Mouse (Mus musculus): Measurements from ENCODE around the gene Klk13. TPM values are rescaled to one million over a fixed set of nuclear protein-coding genes. Genes with fewer than 3 reads are reported as not detected.
A peak's percentile ranks its signal among the peaks of the same experiment; 100 is the strongest.

Gene Klk13
- polyA plus RNA-seq, 1 experiment from 2014 or later: not detected

- ATAC-seq (ENCODE audit: low FRiP score): no peak
Measured at GRCm38 (mm10) chr7:43690118-43690517, 22.2 kb upstream of the Klk13 start, which contains the start of gene Klk14. Klk14 (plus strand) TSS chr7:43690418.

GRCm38 (mm10) chr7:43710031-43710430 is 2.3 kb upstream of the Klk13 start:
- Histone ChIP-seq H3K36me3 (replicated peaks) (no peaks in the 10 kb centered on the region), H3K4me3 (replicated peaks) (no peak overlapping the region), H3K4me2 (no peak overlapping the region), H3K27me3 (peaks cover 7% of the 10 kb centered on the region; the same call in 1 of the 2 replicates), H3K9ac (no peak overlapping the region), H3K27ac (no peak overlapping the region), H3K9me3 (no peaks in the 10 kb centered on the region), H3K4me1 (peaks cover 11% of the 10 kb centered on the region; the same call in 1 of the 2 replicates)
- no peak for ATAC-seq (ENCODE audit: low FRiP score)
- 90% methylated on average over 3 of the region's 3 CpGs for WGBS

More at GRCm38 (mm10) chr7:43690118-43690517, 22.2 kb upstream of the Klk13 start, which contains the start of gene Klk14:
- H3K9ac ChIP-seq: no peak within 1 kb of the TSS
- no peaks in the 10 kb centered on the region for H3K36me3 ChIP-seq (replicated peaks)
- H3K4me1 ChIP-seq: no peaks in the 10 kb centered on the region
- H3K4me2 ChIP-seq: no peak within 1 kb of the TSS
- H3K27me3 ChIP-seq: no peaks in the 10 kb centered on the region
- no peak within 1 kb of the TSS for H3K4me3 ChIP-seq (replicated peaks)
- no peak within 1 kb of the TSS for H3K27ac ChIP-seq
- no peaks in the 10 kb centered on the region for H3K9me3 ChIP-seq

DNA sequence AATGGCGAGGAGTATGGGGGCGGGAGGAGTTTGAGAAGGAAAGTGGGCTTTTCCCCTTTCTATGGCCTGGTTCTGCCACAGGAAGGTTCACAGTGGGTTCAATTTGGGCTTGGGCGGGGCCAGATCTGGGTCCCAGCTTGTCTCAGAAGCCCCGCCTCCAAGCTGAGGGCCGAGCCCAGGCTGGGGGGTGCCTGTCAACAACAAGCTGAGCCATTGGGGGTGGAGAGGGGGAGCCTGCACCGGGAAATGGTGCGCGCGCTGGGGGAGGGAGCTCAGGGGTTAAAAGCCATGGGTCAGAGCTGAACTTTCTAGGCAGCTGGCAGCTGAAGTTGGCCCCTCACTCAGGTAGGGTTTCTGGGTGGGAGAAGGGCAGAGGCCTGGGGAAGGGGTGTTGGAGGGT is 550 bp downstream of the Klk13 start:
- Histone ChIP-seq H3K4me2 (peak overlapping the region; percentile 19; the same call in 1 of the 2 replicates), H3K4me3 (replicated peaks) (no peak overlapping the region), H3K9ac (no peak overlapping the region), H3K4me1 (peaks cover 11% of the 10 kb centered on the region; the same call in 1 of the 2 replicates), H3K36me3 (replicated peaks) (no peaks in the 10 kb centered on the region), H3K9me3 (no peaks in the 10 kb centered on the region), H3K27me3 (peaks cover 7% of the 10 kb centered on the region; the same call in 1 of the 2 replicates), H3K27ac (no peak overlapping the region)
- ATAC-seq (ENCODE audit: low FRiP score): no peak
- 8% methylated on average over 9 of the region's 9 CpGs for WGBS

GRCm38 (mm10) chr7:43713741-43714351 is 1.5 kb downstream of the Klk13 start:
- Histone ChIP-seq H3K4me2 (peak overlapping the region; percentile 30), H3K4me3 (replicated peaks) (no peak overlapping the region), H3K9me3 (no peaks in the 10 kb centered on the region), H3K27me3 (peaks cover 7% of the 10 kb centered on the region; the same call in 1 of the 2 replicates), H3K9ac (no peak overlapping the region), H3K27ac (no peak overlapping the region), H3K4me1 (peaks cover 11% of the 10 kb centered on the region; the same call in 1 of the 2 replicates), H3K36me3 (replicated peaks) (no peaks in the 10 kb centered on the region)
- WGBS: 9% methylated on average over 19 of the region's 19 CpGs
- ATAC-seq (ENCODE audit: low FRiP score): no peak

DNA sequence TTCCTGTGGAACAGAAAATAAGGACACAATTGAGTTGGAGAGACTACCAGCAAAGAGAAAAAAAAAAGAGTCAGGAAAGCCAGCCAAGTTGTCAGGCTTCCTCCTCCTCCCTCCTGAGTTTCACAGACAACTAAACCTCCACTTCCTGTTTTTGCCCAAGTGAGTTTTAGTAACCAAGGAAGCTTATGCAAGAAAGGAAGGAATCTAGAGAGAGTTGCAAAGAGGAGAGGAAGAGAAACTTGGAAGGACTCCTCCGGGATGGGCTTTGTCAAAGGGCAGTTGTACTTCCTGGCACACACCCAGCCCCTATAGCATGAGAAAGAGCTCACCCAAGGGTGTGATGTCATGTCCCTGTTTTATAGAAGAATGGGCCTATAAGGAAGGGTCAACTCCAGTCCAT is 35.4 kb downstream of the Klk13 start:
- Histone ChIP-seq H3K4me2 (no peak overlapping the region), H3K9ac (no peak overlapping the region), H3K4me3 (replicated peaks) (no peak overlapping the region), H3K4me1 (no peaks in the 10 kb centered on the region), H3K9me3 (no peaks in the 10 kb centered on the region), H3K27ac (no peak overlapping the region), H3K36me3 (replicated peaks) (no peaks in the 10 kb centered on the region), H3K27me3 (no peaks in the 10 kb centered on the region)
- WGBS: 90% methylated on average over 1 of the region's 1 CpGs
- no peak for ATAC-seq (ENCODE audit: low FRiP score)

GRCm38 (mm10) chr7:43752806-43753205 is 40.4 kb downstream of the Klk13 start:
- 73% methylated on average over 2 of the region's 2 CpGs for WGBS
- H3K9ac ChIP-seq: no peak overlapping the region
- H3K27ac ChIP-seq: no peak overlapping the region
- H3K4me3 ChIP-seq (replicated peaks): no peak overlapping the region
- H3K4me2 ChIP-seq: no peak overlapping the region
- H3K27me3 ChIP-seq: no peaks in the 10 kb centered on the region
- no peaks in the 10 kb centered on the region for H3K4me1 ChIP-seq
- no peaks in the 10 kb centered on the region for H3K9me3 ChIP-seq
- no peak for ATAC-seq (ENCODE audit: low FRiP score)
- no peaks in the 10 kb centered on the region for H3K36me3 ChIP-seq (replicated peaks)

DNA sequence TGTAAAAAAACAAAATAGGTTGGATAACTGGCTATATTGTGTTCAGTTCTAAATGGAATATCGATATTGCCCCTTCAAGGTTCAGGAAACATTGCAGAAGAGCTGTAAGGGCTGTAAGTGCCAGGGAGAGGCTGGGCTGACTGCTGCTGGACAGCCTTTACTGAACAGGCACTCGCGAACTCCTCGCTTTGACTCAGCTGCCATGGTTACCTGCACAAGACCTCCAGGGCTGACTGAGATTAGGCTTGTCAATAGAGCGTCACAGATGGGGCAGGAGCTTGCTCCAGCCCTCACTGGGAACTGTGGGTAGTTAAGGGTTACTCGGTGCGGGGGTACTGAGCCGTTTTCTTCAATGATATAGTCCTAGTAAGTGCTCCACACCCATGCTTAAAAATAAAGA is 54.1 kb downstream of the Klk13 start:
- ATAC-seq (ENCODE audit: low FRiP score): no peak
- Histone ChIP-seq H3K4me2 (no peak overlapping the region), H3K36me3 (replicated peaks) (no peaks in the 10 kb centered on the region), H3K4me3 (replicated peaks) (no peak overlapping the region), H3K27me3 (no peaks in the 10 kb centered on the region), H3K9me3 (no peaks in the 10 kb centered on the region), H3K9ac (no peak overlapping the region), H3K27ac (no peak overlapping the region), H3K4me1 (no peaks in the 10 kb centered on the region)
- 38% methylated on average over 8 of the region's 8 CpGs for WGBS

DNA sequence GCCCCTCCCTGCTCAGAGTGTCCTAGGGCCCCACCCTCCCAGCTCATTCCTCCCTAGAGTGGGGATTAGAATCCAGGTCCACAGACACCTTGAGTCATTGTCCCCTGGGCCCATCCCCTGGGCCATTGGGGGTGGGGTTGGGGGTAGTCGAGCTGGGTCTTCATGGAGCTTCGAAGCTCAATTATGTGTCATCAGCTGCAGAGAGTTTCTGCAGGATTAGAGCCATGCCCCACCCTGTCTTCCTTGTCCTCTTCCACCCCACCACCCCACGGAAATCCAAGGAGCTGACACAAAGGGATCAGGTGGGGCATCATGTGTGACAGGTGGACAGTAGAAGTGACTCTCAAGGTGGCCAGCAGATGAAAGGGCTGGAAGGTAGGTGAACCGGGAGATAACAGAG is 56.2 kb downstream of the Klk13 start, which contains the start of gene Klk12:
Gene Klk12 (plus strand): TSS at position 301 of the 400 bp plus-strand sequence.
- WGBS: 84% methylated on average over 4 of the region's 4 CpGs
- ATAC-seq (ENCODE audit: low FRiP score): no peak

GRCm38 (mm10) chr7:43769636-43770035 is 57.3 kb downstream of the Klk13 start:
- H3K9ac ChIP-seq: no peak overlapping the region
- H3K36me3 ChIP-seq (replicated peaks): no peaks in the 10 kb centered on the region
- H3K4me2 ChIP-seq: no peak overlapping the region
- H3K4me3 ChIP-seq (replicated peaks): no peak overlapping the region
- H3K27ac ChIP-seq: no peak overlapping the region
- 0 out of 2 replicates have a peak, but pooled peaks cover under 1% of the 10 kb centered on the region for H3K4me1 ChIP-seq
- WGBS: 92% methylated on average over 8 of the region's 8 CpGs
- no peak for ATAC-seq (ENCODE audit: low FRiP score)
- no peaks in the 10 kb centered on the region for H3K9me3 ChIP-seq
- no peaks in the 10 kb centered on the region for H3K27me3 ChIP-seq

More for the DNA sequence above, 56.2 kb downstream of the Klk13 start, which contains the start of gene Klk12:
- H3K4me3 ChIP-seq (replicated peaks): no peak within 1 kb of the TSS
- no peaks in the 10 kb centered on the region for H3K27me3 ChIP-seq
- no peak within 1 kb of the TSS for H3K27ac ChIP-seq
- H3K9ac ChIP-seq: no peak within 1 kb of the TSS
- no peak within 1 kb of the TSS for H3K4me2 ChIP-seq
- no peaks in the 10 kb centered on the region for H3K36me3 ChIP-seq (replicated peaks)
- H3K9me3 ChIP-seq: no peaks in the 10 kb centered on the region
- no peaks in the 10 kb centered on the region for H3K4me1 ChIP-seq

DNA sequence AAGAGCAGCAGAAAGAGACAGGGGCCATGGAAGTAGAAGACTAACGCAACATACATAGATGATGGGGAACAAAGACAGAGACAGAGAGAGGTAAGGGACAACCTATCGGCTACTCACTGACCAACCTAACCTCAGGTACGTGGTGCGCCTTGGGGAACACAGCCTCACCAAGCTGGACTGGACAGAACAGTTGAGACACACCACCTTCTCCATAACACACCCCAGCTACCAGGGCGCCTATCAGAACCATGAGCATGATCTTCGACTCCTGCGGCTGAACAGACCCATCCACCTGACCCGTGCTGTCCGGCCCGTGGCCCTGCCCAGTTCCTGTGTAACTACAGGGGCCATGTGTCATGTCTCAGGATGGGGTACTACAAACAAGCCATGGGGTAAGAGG is 58.3 kb downstream of the Klk13 start:
- no peaks in the 10 kb centered on the region for H3K27me3 ChIP-seq
- no peaks in the 10 kb centered on the region for H3K9me3 ChIP-seq
- H3K4me3 ChIP-seq (replicated peaks): no peak overlapping the region
- no peaks in the 10 kb centered on the region for H3K36me3 ChIP-seq (replicated peaks)
- H3K27ac ChIP-seq: no peak overlapping the region
- no peak for ATAC-seq (ENCODE audit: low FRiP score)
- WGBS: 93% methylated on average over 10 of the region's 10 CpGs
- peaks cover 8% of the 10 kb centered on the region; the same call in 1 of the 2 replicates for H3K4me1 ChIP-seq
- no peak overlapping the region for H3K4me2 ChIP-seq
- H3K9ac ChIP-seq: no peak overlapping the region

- Histone ChIP-seq H3K4me1 (peaks cover 8% of the 10 kb centered on the region; the same call in 1 of the 2 replicates), H3K36me3 (replicated peaks) (no peaks in the 10 kb centered on the region), H3K4me2 (no peak overlapping the region), H3K9me3 (no peaks in the 10 kb centered on the region), H3K27me3 (no peaks in the 10 kb centered on the region), H3K4me3 (replicated peaks) (no peak overlapping the region), H3K9ac (no peak overlapping the region), H3K27ac (no peak overlapping the region)
- no peak for ATAC-seq (ENCODE audit: low FRiP score)
- 91% methylated on average over 6 of the region's 6 CpGs for WGBS
Measured at GRCm38 (mm10) chr7:43771916-43772315, 59.5 kb downstream of the Klk13 start.

DNA sequence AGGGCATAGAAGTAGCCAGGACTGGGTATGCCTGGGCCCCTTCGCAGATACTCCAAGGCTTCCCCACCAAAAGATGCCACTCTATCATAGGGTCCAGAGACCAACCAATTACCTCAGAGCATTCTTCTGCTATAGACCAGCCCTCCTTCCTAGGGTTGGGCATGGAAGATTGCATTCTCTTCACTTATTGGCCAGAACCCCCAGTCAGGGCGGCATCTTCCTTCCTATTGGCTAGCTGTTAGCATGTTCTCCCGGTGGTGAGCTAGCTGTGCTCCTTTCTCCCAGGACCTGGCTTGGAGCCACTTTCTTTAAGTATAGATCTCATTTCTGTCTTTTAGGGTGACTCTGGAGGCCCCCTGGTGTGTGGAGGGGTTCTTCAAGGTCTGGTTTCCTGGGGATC is 60.5 kb downstream of the Klk13 start:
- Histone ChIP-seq H3K36me3 (replicated peaks) (no peaks in the 10 kb centered on the region), H3K4me1 (peaks cover 8% of the 10 kb centered on the region; the same call in 1 of the 2 replicates), H3K9ac (no peak overlapping the region), H3K9me3 (no peaks in the 10 kb centered on the region), H3K4me3 (replicated peaks) (no peak overlapping the region), H3K4me2 (no peak overlapping the region), H3K27ac (no peak overlapping the region), H3K27me3 (no peaks in the 10 kb centered on the region)
- WGBS: 77% methylated on average over 3 of the region's 3 CpGs
- ATAC-seq (ENCODE audit: low FRiP score): no peak

- 93% methylated on average over 5 of the region's 5 CpGs for WGBS
- H3K4me3 ChIP-seq (replicated peaks): no peak within 1 kb of the TSS
- no peaks in the 10 kb centered on the region for H3K36me3 ChIP-seq (replicated peaks)
- H3K27ac ChIP-seq: no peak within 1 kb of the TSS
- no peak within 1 kb of the TSS for H3K4me2 ChIP-seq
- H3K9me3 ChIP-seq: no peaks in the 10 kb centered on the region
- peaks cover 8% of the 10 kb centered on the region; the same call in 1 of the 2 replicates for H3K4me1 ChIP-seq
- no peaks in the 10 kb centered on the region for H3K27me3 ChIP-seq
- ATAC-seq (ENCODE audit: low FRiP score): no peak
- H3K9ac ChIP-seq: no peak within 1 kb of the TSS
Measured at GRCm38 (mm10) chr7:43774364-43774763, 62.0 kb downstream of the Klk13 start, which contains the start of gene Klk11. Klk11 (plus strand) TSS chr7:43774604.
